ENCODE assay signal across 8 mouse cellular contexts in the genomic region with DNA sequence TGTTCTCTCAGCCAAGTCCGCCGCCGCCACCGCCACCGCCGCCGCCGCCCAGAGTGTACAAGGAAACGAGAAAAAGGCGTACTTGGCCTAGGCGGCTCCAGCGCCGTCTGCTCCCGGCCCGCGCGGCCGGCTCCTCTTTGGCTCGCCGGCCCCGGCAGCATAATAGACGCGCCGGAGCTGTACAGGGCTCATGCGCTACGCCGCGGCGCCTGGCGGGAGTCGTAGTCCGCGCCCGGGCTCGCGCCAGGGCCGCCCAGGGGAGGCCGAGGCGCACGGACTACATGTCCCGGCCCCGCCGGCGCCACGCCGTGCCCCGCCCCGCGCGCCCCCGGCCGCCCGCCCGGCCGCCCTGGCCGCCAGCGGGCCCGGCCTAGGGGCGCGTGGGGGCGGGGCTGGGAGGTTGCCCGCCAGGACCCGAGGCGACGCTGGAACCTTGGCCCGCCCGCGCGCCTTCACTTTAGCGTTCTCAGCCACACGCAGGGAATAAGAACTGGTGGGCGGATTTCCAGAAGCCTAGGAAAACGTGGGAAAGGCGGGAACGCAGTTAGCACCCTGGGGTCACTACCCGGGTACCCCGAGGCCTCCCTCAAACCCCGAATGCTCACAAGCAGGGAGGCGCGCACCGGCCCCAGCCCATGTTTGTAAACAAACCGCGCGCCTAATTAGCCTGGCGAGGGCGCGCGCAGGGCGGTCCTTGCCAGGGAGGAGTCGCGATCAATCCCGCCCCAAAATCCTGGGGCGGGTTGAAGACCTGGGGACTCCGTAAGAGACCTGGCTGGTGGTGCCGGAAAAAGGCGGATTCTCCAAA. TPM values are rescaled to one million over a fixed set of nuclear protein-coding genes. Genes with fewer than 3 reads are reported as not detected.
DNase-seq lines count a peak whose midpoint lies in the region; ATAC-seq and TF ChIP-seq lines count a peak whose summit lies in the region.

No protein-coding gene starts in this region.

- TF ChIP-seq CTCF in lung, postnatal 0 days (IDR thresholded peaks at IDR 0.05) = no peak

- TF ChIP-seq EP300 in lung, postnatal 0 days (IDR thresholded peaks at IDR 0.05) = no peak

- peak; percentile 93 for ATAC-seq in frontal cortex, adult (ENCODE audit: low TSS enrichment)
- ATAC-seq in lung, postnatal 0 days = peak; percentile 99

- peak overlapping the region; percentile 99 for H3K27ac ChIP-seq in hindbrain, embryonic 10.5 days
- H3K27ac ChIP-seq in lung, postnatal 0 days (ENCODE audit: low read length) = peak overlapping the region; percentile 95

- peaks cover 46% of the 10 kb centered on the region for H3K4me1 ChIP-seq in hindbrain, embryonic 10.5 days (replicated peaks)
- peaks cover 11% of the 10 kb centered on the region; the same call in 1 of the 2 replicates for H3K4me1 ChIP-seq in lung, postnatal 0 days (ENCODE audit: insufficient read depth, low read depth, low read length)

- peak overlapping the region; percentile 61 for H3K9ac ChIP-seq in lung, postnatal 0 days (replicated peaks; ENCODE audit: low read depth)

- under 1% methylated on average over 95 of the region's 96 CpGs for WGBS in hindbrain, embryonic 10.5 days
- WGBS in lung, postnatal 0 days = under 1% methylated on average over 62 of the region's 96 CpGs

- H3K4me2 ChIP-seq in lung, postnatal 0 days (replicated peaks; ENCODE audit: low read depth, low read length) = peak overlapping the region; percentile 75

- peaks cover 30% of the 10 kb centered on the region for H3K36me3 ChIP-seq in hindbrain, embryonic 10.5 days
- no peaks in the 10 kb centered on the region for H3K36me3 ChIP-seq in lung, postnatal 0 days (ENCODE audit: insufficient read depth, low read length)

- no peaks in the 10 kb centered on the region for H3K27me3 ChIP-seq in hindbrain, embryonic 10.5 days (ENCODE audit: insufficient read depth, poor library complexity, severe bottlenecking)
- H3K27me3 ChIP-seq in lung, postnatal 0 days (replicated peaks; ENCODE audit: insufficient read depth, low read length) = no peaks in the 10 kb centered on the region

- peak overlapping the region; percentile 95 for H3K4me3 ChIP-seq in hindbrain, embryonic 10.5 days
- H3K4me3 ChIP-seq in lung, postnatal 0 days (ENCODE audit: low read depth, low read length) = peak overlapping the region; percentile 66

- H3K9me3 ChIP-seq in hindbrain, embryonic 10.5 days = no peaks in the 10 kb centered on the region
- no peaks in the 10 kb centered on the region for H3K9me3 ChIP-seq in lung, postnatal 0 days (ENCODE audit: low read length)

- peak; percentile 76 for DNase-seq in MEL-GATA-1-ER (ENCODE audit: extremely low read depth, low read depth)
- DNase-seq in cerebellum, adult 8-10 months = peak; percentile 90
- DNase-seq in hindbrain, embryonic 10.5 days (ENCODE audit: low spot score) = peak; percentile 90
- DNase-seq in layer of hippocampus, adult 9-11 months = peak; percentile 96
- DNase-seq in lung, postnatal 0 days (ENCODE audit: low spot score) = peak; percentile 97
- DNase-seq in ovary, postnatal 14 days (ENCODE audit: low spot score) = peak; percentile 83
- DNase-seq in thymus, postnatal 14 days = peak; percentile 92

RNA-seq across cellular contexts. Expression of gene Brd3, which starts 31.8 kb away (rescaled TPM):
- 145 and 149 TPM in 2 replicates for polyA plus RNA-seq in hindbrain, embryonic 10.5 days (2016; fragmentation: Nextera tagmentation; extraction: Ambion mirVana)
- 44.9 and 47.5 TPM in 2 replicates for polyA plus RNA-seq in lung, postnatal 0 days (2015; fragmentation: Nextera tagmentation; extraction: Ambion mirVana)

RNA-seq across cellular contexts. Expression of gene Brd3os, which starts 33.6 kb away (rescaled TPM):
- 9.9 and 16.5 TPM in 2 replicates for polyA plus RNA-seq in hindbrain, embryonic 10.5 days (2016; fragmentation: Nextera tagmentation; extraction: Ambion mirVana)
- 3.4 and 3.8 TPM in 2 replicates for polyA plus RNA-seq in lung, postnatal 0 days (2015; fragmentation: Nextera tagmentation; extraction: Ambion mirVana)

RNA-seq across cellular contexts. Expression of gene Wdr5, which starts 39.3 kb away (rescaled TPM):
- polyA plus RNA-seq in hindbrain, embryonic 10.5 days (2016; fragmentation: Nextera tagmentation; extraction: Ambion mirVana) = 63.2 and 76.8 TPM in 2 replicates
- polyA plus RNA-seq in lung, postnatal 0 days (2015; fragmentation: Nextera tagmentation; extraction: Ambion mirVana) = 20.5 and 24.0 TPM in 2 replicates

RNA-seq across cellular contexts. Expression of gene Vav2, which starts 48.9 kb away (rescaled TPM):
- 13.6 and 16.9 TPM in 2 replicates for polyA plus RNA-seq in hindbrain, embryonic 10.5 days (2016; fragmentation: Nextera tagmentation; extraction: Ambion mirVana)
- 11.8 and 12.1 TPM in 2 replicates for polyA plus RNA-seq in lung, postnatal 0 days (2015; fragmentation: Nextera tagmentation; extraction: Ambion mirVana)

Comparison
In these comparisons a context has a peak if more than half of its experiments do, and no peak if none do; other contexts are left out.
1. Peak in every context shown above with its lines: DNase-seq, ATAC-seq, H3K4me3 ChIP-seq and H3K27ac ChIP-seq.